Mouse (Mus musculus): Measurements from ENCODE around the gene Ubap1. TPM values are rescaled to one million over a fixed set of nuclear protein-coding genes. Genes with fewer than 3 reads are reported as not detected.

Gene Ubap1
- polyA plus RNA-seq, 1 experiment from 2014 or later = 61.4 TPM

- no peak for DNase-seq (ENCODE audit: low spot score)
- H3K4me1 ChIP-seq = no peaks in the 10 kb centered on the region
- 84% methylated on average over 5 of the region's 5 CpGs for WGBS
- H3K27me3 ChIP-seq (replicated peaks; ENCODE audit: low read depth, poor library complexity, severe bottlenecking) = no peaks in the 10 kb centered on the region
- no peak overlapping the region for H3K27ac ChIP-seq (replicated peaks)
- H3K9me3 ChIP-seq = no peaks in the 10 kb centered on the region
- H3K36me3 ChIP-seq (replicated peaks) = peaks cover 87% of the 10 kb centered on the region
- H3K4me3 ChIP-seq = no peak overlapping the region
Observed at GRCm38 (mm10) chr4:41399904-41400303, 51.1 kb downstream of the Ubap1 start.

- DNase-seq (ENCODE audit: low spot score) = no peak
- no peaks in the 10 kb centered on the region for H3K9me3 ChIP-seq
- peaks cover 76% of the 10 kb centered on the region for H3K36me3 ChIP-seq (replicated peaks)
- no peaks in the 10 kb centered on the region for H3K27me3 ChIP-seq (replicated peaks; ENCODE audit: low read depth, poor library complexity, severe bottlenecking)
- H3K4me3 ChIP-seq = no peak overlapping the region
- no peaks in the 10 kb centered on the region for H3K4me1 ChIP-seq
- no peak overlapping the region for H3K27ac ChIP-seq (replicated peaks)
Observed at GRCm38 (mm10) chr4:41401167-41401566, 52.4 kb downstream of the Ubap1 start.

DNA sequence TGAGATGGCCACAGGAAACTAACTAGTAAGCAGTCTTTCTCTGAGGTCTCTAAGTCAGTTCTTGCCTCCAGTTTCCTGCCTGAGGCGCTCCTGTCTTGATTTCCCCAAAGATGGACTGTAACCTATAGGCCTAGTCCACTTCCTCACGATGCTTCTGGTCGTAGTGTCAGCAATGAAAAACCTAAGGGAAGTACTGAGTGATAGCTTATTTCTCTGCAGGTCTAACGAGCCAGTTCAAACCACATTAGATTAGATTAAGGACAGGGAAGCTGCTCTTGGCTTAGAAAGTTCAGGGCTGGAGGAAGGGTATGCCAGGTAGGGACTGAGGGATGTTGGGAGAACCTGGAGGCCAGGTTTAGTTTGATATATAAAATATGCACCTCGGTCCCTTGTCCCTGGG, 52.8 kb downstream of the Ubap1 start:
- DNase-seq (ENCODE audit: low spot score) = no peak
- Histone ChIP-seq H3K36me3 (replicated peaks) (peaks cover 76% of the 10 kb centered on the region), H3K27me3 (replicated peaks; ENCODE audit: low read depth, poor library complexity, severe bottlenecking) (no peaks in the 10 kb centered on the region), H3K4me3 (no peak overlapping the region), H3K9me3 (no peaks in the 10 kb centered on the region), H3K27ac (replicated peaks) (no peak overlapping the region), H3K4me1 (no peaks in the 10 kb centered on the region)
- 94% methylated on average over 5 of the region's 5 CpGs for WGBS

DNA sequence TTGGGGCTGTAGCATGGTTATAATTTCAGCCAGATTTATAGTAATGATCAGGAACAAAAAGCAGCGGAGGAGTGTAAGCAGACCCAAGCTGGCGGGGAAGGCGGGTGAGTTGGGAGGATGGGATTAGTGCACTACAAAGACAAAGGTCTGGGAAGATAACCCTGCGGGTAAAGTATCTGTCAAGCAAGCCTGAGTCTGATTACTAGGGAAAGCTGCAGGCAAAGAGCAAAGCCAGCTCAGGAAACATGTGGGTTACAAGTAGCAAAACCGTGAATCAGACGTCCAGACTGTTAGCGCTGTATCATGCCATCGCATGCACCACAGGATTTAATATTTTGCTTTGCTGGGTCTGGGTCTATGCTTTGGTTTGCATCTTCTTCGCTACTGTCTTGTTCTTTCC, 57.8 kb downstream of the Ubap1 start:
- DNase-seq (ENCODE audit: low spot score) = no peak
- WGBS = 91% methylated on average over 9 of the region's 9 CpGs
- Histone ChIP-seq H3K9me3 (no peaks in the 10 kb centered on the region), H3K4me3 (no peak overlapping the region), H3K36me3 (replicated peaks) (peaks cover 54% of the 10 kb centered on the region), H3K4me1 (no peaks in the 10 kb centered on the region), H3K27ac (replicated peaks) (no peak overlapping the region), H3K27me3 (replicated peaks; ENCODE audit: low read depth, poor library complexity, severe bottlenecking) (no peaks in the 10 kb centered on the region)

DNA sequence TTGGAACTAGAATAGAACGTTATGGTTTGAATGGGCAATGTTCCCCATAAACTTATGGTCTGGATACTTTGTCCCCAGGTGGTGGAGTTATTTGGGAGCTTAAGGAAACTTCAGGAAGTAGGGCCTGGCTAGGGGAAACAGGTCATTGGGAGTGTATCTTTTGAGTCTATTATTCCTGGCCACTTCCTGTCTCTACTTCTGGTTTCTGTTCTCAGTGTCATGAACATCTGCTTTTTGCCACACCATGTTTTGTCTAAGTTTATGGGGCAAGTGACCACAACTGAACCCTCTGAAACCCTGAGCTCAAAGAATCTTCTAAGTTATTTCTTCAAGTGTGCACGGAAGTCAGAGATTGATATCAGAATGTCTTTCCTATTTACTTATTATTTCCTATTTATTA, 58.6 kb downstream of the Ubap1 start:
- Histone ChIP-seq H3K36me3 (replicated peaks) (peaks cover 51% of the 10 kb centered on the region), H3K27ac (replicated peaks) (no peak overlapping the region), H3K9me3 (no peaks in the 10 kb centered on the region), H3K27me3 (replicated peaks; ENCODE audit: low read depth, poor library complexity, severe bottlenecking) (no peaks in the 10 kb centered on the region), H3K4me3 (no peak overlapping the region), H3K4me1 (no peaks in the 10 kb centered on the region)
- WGBS = 93% methylated on average over 2 of the region's 2 CpGs
- DNase-seq (ENCODE audit: low spot score) = no peak

DNA sequence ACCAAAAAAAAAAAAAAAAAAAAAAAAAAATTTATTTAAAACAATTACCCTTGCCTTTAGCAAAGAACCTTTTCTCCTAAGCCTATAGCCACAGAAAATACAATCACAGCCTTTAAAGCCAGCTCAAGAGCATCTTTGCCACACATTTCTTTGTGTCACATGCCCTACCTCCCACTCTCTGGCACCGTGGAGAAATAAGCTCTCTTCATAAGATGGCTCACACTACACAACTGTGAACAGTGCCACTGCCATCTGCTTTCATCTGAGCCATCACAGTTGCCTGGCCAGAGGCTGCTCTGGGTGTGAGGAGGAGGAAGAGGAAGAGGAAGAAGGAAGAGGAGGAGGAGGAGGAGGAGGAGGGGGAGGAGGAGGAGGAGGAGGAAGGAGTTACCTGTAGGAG, 60.5 kb downstream of the Ubap1 start:
- H3K27me3 ChIP-seq (replicated peaks; ENCODE audit: low read depth, poor library complexity, severe bottlenecking) = no peaks in the 10 kb centered on the region
- whole genome bisulfite sequencing = 88% methylated on average over 1 of the region's 1 CpGs
- H3K4me1 ChIP-seq = no peaks in the 10 kb centered on the region
- no peak overlapping the region for H3K27ac ChIP-seq (replicated peaks)
- peaks cover 43% of the 10 kb centered on the region for H3K36me3 ChIP-seq (replicated peaks)
- H3K9me3 ChIP-seq = no peaks in the 10 kb centered on the region
- H3K4me3 ChIP-seq = no peak overlapping the region
- no peak for DNase-seq (ENCODE audit: low spot score)

- Histone ChIP-seq H3K27ac (replicated peaks) (no peak overlapping the region), H3K4me3 (no peak overlapping the region), H3K4me1 (no peaks in the 10 kb centered on the region), H3K36me3 (replicated peaks) (peaks cover 14% of the 10 kb centered on the region), H3K9me3 (no peaks in the 10 kb centered on the region), H3K27me3 (replicated peaks; ENCODE audit: low read depth, poor library complexity, severe bottlenecking) (no peaks in the 10 kb centered on the region)
- DNase-seq (ENCODE audit: low spot score) = no peak
Observed at GRCm38 (mm10) chr4:41416966-41417365, 68.2 kb downstream of the Ubap1 start.

DNA sequence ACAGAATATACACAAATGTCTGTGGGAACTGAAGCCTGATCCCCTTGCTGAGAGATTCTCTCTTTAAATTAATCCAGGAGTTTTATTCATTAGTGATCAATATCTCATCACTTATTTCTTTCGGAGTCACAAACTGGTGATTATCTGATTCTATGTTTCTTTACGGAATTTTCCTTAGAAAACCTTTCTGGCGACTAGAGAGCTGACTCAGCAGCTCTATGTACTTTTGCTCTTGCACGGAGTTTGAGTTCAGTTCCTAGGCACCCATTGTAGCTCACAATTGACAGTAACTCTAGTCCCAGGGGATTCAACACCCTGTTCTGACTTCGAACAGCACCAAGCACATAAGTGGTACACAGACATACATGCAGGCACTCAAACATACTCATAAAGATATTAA, 90.1 kb downstream of the Ubap1 start:
- DNase-seq (ENCODE audit: low spot score) = no peak
- no peak overlapping the region for H3K4me3 ChIP-seq
- H3K4me1 ChIP-seq = no peaks in the 10 kb centered on the region
- WGBS = 86% methylated on average over 5 of the region's 5 CpGs
- no peaks in the 10 kb centered on the region for H3K27me3 ChIP-seq (replicated peaks; ENCODE audit: low read depth, poor library complexity, severe bottlenecking)
- no peak overlapping the region for H3K27ac ChIP-seq (replicated peaks)
- H3K9me3 ChIP-seq = no peaks in the 10 kb centered on the region
- H3K36me3 ChIP-seq (replicated peaks) = peaks cover 24% of the 10 kb centered on the region

Other genes starting within 250 kb of the Ubap1 start
- 34.5 and 36.8 TPM in 2 replicates for gene Nol6, start 224.5 kb upstream of the Ubap1 start, polyA plus RNA-seq (2016; fragmentation: Nextera tagmentation; extraction: Ambion mirVana)
- gene Ube2r2, start 213.3 kb upstream of the Ubap1 start, polyA plus RNA-seq (2016; fragmentation: Nextera tagmentation; extraction: Ambion mirVana) = 95.7 and 96.7 TPM in 2 replicates
- 95.7 and 101 TPM in 2 replicates for gene Ubap2, start 73.9 kb upstream of the Ubap1 start, polyA plus RNA-seq (2016; fragmentation: Nextera tagmentation; extraction: Ambion mirVana)
- gene Dcaf12, start 34.1 kb upstream of the Ubap1 start, polyA plus RNA-seq (2016; fragmentation: Nextera tagmentation; extraction: Ambion mirVana) = 62.0 and 62.6 TPM in 2 replicates
- 13.7 and 15.1 TPM in 2 replicates for gene Kif24, start 115.9 kb downstream of the Ubap1 start, polyA plus RNA-seq (2016; fragmentation: Nextera tagmentation; extraction: Ambion mirVana)
- gene Nudt2, start 116.2 kb downstream of the Ubap1 start, polyA plus RNA-seq (2016; fragmentation: Nextera tagmentation; extraction: Ambion mirVana) = 55.4 and 61.4 TPM in 2 replicates
- gene AI464131, start 154.1 kb downstream of the Ubap1 start, polyA plus RNA-seq (2016; fragmentation: Nextera tagmentation; extraction: Ambion mirVana) = 5.7 and 8.9 TPM in 2 replicates
- gene 1110017D15Rik, start 168.3 kb downstream of the Ubap1 start, polyA plus RNA-seq (2016; fragmentation: Nextera tagmentation; extraction: Ambion mirVana) = 5.3 and 6.1 TPM in 2 replicates
- 2.0 and 2.6 TPM in 2 replicates for gene Fam219a, start 220.5 kb downstream of the Ubap1 start, polyA plus RNA-seq (2016; fragmentation: Nextera tagmentation; extraction: Ambion mirVana)
- gene Dnaic1, start 220.8 kb downstream of the Ubap1 start, polyA plus RNA-seq (2016; fragmentation: Nextera tagmentation; extraction: Ambion mirVana) = 1.3 and 1.8 TPM in 2 replicates